Mouse (Mus musculus) c-Kit-positive CD71-negative TER-119-negative erythroid progenitor cells, embryonic 14.5 days (primary cell): Measurements from ENCODE around the gene Atp2b2.

Experiments used
- DNase-seq: peaks from one replicate; pipeline ENCODE4 v3.0.0-alpha.2; 2013; ENCODE audit warnings: low read depth

The Atp2b2 gene

DNA sequence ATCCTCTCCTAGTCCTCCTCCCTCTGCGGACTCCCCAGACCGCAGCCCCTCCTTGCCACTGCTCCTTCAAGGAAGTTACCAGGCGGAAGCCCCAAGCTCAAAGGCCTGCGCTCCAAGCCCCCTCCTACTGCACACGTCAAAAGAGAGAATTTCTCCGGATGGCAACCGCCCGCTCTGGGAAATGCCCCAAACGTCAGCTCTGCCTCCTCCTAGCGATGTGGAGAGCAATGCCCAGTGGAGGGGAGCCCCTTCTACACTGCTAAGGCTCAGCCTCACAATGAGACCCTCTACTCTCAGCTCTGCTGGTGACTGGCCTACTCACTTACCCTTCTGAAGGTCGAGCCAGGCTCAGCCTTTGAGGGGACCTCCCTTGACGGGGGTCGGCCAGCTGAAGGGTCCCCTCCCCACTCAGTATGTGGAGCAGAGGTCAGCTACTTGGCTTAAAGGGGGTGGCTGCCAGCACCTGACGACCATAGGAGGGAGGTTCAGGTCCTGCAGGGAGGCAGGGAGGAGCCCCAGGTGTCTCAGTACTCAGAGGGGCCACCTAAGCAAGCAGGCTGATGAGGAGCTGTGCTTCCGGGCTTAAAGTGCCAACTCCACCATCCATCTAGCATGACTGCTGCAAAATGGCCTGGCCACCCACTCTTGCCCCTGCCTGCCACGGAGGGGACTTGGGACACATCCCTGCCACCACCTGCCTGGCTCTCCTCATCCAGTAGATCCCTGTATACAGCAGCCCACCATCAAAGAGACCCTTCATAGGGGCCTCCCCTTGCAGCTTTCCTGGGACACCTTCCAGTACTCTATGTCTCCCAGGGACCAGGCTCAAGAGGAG is 152.2 kb downstream of the Atp2b2 start:
- DNase-seq, result no peak

DNA sequence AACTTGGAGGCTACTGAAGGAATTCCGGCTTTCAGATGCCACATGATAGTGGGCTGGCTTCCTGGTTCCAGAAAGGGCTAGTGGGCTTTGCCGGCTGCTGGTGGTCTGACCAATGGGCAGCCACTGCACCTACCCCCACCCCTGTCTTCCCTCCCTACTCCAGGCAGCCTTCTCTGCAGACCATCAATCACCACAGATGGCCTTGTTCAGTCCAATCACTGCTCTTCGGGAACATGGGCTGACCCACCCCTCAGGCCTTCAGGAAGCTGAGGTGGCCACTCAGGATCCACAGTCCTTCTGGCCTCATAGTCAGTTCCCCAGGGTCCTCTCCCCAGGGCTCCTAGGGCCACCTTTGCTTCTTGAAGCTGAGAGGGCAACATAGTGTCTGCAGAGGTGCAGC is 153.2 kb downstream of the Atp2b2 start:
- DNase-seq, result no peak

GRCm38 (mm10) chr6:113886886-113887285 is 155.5 kb downstream of the Atp2b2 start:
- DNase-seq, result no peak

DNA sequence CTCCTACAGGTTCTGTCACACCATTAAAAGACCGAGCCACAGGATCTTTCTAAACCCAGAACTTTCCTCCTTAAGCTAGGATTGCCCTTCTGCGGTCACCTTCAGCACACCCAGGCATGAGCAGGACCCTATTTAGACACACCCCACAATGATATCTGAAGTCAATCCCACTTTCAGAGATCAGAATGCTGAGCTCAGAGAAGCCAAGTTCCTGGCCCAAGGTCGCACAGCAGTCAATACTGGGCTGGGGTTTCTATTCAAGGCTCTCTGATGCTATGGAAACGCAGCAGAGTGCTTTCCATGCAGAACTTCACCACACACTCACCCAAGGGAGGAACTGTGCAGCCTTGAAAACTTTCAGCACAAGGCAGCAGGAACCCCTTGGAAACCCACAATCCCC is 157.6 kb downstream of the Atp2b2 start:
- no peak for DNase-seq

DNA sequence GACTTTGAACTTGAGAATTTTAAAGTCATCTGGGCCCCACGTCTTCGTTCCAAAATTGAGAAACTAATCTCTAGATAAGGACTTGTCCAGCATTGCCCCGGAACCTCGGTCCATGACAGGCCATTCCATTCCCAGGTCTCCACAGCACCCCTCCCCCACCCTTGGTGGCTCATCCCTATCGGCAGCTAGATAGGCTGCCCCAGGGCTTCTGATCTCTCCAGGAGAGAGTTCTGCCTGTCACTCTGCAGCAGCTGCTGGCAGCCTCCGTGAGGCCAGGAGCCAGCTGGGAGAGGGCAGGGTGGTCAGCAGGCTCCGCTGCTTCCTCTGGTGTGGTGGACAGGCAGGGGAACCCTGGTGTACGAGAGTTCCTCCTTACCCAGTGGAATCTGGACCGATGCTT is 159.2 kb downstream of the Atp2b2 start:
- DNase-seq, result no peak

DNA sequence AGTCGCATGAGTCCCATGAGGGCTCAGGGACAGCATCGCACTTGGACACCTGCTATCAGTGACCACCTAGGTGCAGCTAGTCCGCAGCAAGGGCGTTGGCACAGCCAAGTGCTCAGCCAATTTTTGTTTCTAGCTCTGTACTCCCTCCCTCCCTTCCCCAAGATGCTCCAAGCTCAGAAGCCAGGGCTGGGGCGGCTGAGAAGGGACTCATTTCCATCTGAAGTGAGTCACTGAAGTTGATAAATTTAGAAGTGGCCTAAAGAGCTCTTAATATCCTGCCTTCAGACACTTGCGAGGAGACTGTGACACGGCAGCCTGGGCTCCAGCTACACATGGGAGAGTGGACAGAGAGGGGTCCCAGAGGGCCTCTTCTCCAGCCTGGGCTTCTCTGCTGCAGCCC is 160.0 kb downstream of the Atp2b2 start:
- no peak for DNase-seq

- peak; percentile 4 for DNase-seq
Measured at GRCm38 (mm10) chr6:113881561-113882243, 160.7 kb downstream of the Atp2b2 start.

DNA sequence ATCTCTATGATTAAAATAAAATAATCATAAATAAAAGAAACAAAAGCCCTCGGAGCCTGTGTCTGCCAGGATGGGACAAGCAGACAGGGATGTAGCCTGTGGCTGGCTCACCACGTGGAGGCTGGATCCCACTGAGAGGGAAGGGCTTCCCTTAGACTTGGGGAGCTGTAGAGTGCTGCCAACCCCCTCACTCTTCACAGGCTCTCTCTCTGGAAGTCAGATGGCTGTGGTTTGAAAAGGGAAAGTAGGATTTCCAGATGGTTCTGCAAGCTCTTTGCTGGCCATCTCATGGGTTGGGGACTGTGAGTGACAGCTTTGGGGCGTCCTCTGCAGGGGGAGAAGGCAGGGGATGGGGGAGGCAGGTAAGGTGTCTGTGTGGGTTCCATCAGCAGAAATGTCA is 163.0 kb downstream of the Atp2b2 start:
- DNase-seq, result no peak

- DNase-seq, result no peak
Measured at GRCm38 (mm10) chr6:113878510-113879128, 163.8 kb downstream of the Atp2b2 start.

DNA sequence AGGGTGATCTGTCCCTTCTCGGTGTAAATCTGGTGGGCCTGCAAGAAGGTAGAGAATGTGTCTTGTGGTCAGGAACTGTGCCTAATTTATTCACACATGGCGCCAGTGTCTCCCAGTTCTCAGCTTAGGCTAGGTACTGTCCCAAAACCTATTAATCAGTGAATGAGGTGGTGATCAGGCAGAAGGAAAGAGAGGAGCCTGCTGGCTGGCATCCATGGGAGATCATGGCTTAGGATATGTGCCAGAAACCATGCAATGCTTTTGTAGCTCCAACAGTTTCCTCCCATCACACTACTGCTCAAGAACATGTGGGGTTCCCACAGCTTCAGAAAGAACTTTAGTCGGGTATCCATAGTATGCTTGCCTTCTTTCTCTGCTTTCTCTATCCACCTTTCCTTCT is 165.8 kb downstream of the Atp2b2 start:
- no peak for DNase-seq

DNA sequence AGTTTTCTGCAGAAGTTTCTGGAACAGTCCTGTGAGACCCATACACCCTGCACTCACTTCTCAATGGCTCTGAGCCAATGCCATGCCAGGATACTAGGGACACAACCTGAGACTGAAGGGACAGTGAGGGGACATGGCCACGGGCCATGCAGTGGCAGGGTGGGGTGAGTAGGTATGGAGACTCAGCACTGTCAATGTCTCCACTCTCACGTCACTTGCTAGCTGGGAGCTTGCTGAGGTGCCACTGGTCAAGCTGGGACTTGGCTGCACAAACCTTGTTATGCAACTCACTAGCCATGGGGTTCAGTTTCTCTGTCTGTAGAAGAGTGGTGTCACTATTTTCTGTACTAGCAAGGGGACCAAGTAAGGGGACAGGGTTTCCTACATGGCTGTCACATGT is 167.2 kb downstream of the Atp2b2 start:
- DNase-seq, result no peak

- no peak for DNase-seq
Measured at GRCm38 (mm10) chr6:113872654-113873053, 169.8 kb downstream of the Atp2b2 start.

DNA sequence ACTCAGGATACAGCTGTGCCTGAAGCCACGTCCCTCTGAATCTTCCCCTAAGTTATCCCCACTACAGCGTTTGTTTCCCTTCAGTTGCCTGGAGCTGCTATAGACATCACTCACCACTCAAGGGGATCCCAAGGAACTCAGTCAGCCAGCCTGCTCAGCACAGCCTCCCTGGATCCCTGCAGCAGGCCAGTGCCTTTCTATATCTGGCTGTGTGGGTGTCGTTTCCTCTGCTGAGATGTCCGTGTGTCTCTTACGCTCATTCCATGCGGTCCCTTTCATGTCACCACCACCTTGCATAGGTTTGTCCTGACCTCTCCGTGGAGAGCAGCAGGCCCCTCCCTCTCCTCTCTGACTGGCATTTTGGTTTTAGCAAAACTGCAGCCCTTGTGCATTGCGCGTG is 171.6 kb downstream of the Atp2b2 start:
- DNase-seq, result no peak

GRCm38 (mm10) chr6:113868552-113868951 is 173.9 kb downstream of the Atp2b2 start:
- DNase-seq, result no peak

DNA sequence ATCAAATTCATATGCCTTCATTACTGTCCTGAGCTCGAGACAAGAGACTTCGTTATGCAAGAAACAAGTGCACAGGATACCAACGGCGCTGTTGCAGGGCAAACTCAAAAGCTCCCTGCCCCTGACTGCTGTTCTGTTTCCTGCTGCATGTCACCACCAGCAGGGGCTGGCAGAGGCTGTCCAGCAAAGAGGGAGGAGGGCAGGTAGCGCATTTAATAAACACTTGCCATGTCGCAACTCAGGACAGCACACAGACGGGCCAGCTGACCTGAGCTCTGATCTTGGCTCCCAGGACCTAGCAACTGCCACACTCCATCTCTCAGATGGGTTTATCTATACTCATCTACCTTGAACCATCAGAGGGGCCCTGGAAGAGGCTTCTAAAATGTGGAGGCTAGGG is 176.7 kb downstream of the Atp2b2 start:
- no peak for DNase-seq

- no peak for DNase-seq
Measured at GRCm38 (mm10) chr6:113864812-113865211, 177.6 kb downstream of the Atp2b2 start.

DNA sequence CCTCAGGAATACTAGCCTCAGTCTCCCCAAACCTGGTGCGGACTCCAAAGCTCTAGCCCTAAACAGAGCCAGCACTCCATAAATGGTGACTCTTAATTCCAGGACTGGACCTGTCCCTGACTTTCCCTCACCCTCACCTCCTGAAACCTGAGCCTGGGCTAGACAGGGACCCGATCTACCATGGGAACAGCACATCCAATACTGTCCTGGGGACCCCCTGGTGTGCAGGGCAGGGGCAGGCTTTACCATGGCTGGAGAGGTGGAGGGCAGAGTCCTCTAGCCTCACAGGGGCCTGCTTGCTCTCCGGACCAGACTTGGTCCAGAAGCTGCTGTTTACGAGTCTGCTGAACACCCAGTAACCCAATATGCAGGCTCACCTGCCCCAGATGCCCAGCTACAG is 179.5 kb downstream of the Atp2b2 start:
- DNase-seq, result no peak

DNA sequence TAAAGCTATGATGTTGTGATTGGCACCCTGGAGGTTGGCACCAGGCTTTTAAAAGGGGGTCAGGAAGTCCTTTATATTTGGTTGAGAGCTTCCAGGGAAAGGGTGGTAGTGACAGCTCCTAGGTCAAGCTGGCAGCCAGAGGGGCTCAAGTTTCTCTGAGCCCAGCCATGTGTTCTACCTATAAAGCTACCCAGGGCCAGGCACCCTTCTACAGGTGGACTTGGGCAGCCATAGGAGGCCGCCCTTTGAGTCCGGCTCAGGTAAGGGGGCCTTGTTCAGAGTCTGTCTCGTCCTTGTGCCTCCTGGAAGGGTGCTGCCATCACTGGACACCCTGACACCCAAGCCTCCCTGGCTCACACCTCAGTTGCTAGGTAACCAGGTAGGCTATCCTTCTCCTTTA is 180.5 kb downstream of the Atp2b2 start:
- DNase-seq, result no peak

DNA sequence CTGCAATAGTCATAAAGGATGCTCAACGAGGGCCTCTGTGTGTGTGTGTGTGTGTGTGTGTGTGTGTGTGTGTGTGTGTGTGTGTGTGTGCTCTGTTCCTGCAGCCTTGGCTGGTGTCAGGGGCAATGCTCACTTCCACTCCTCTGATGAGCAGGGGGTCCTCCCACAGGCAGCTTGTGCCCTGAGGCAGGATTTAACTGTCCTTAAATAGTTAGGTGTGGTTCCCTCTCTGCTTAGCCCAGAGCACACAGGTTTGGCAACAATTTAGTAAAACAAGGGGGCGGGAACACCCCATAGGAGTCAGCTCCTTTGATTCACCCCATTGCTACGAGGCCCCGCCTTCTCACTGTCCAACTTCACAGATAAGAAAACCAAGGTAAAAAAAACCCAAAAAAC is 181.0 kb downstream of the Atp2b2 start:
- DNase-seq, result no peak

DNA sequence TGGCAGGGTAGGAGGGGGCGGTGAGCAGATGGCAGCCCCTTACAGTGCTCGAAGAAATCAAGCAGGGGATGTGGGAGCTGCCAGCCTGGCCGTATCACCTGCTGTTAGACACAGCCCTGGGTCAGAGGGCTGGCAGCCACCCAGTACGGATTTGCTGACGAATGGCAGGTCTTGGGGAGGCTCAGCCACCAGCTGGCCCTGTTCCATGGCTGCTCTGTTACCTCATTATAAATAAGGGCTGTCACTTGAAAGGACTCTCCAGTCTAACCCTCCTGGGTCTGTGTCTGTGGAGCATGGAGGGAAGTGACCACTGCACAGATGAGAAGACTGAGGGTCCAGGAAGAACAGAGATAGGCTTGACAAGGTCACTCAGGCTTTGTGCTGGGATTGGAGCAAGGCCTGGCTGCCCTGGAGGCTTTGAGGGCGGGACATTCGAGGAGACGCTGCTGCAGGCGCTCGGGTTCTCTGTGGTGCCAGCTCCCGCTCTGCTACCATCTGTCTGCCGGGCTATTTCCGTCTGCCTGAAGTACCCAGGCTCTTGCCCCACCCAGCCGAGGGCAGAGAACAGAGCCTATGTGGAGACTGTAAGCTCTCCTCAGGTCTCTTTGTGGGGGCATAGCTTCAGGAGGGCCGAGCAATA is 181.6 kb downstream of the Atp2b2 start:
- DNase-seq, result no peak

- DNase-seq, result no peak
Measured at GRCm38 (mm10) chr6:113860023-113860734, 182.2 kb downstream of the Atp2b2 start.

DNA sequence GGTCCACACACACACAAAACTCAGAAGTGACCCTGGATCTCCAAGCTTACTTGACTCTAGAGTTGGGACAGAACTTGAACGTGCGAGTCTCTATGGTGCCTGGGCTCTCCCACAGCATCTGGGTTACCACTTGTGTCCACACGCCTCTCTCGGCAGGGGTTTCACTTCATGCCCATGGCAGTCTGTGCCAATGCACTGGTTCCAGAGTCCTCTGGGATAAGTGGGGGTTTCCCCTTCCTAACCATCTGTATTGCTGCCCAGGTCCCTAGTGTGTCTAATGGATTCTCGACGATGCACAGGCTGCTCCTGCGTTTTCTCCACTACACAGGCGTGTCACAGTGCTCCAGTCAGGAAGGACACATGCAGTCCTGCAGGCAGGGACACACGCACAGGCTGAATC is 184.1 kb downstream of the Atp2b2 start:
- DNase-seq, result no peak
